Mouse (Mus musculus): ENCODE results near the gene Tmem109.

Tmem109 gene
- long read RNA-seq, experiment 1, transcript Tmem109-201 (4 exons, 2,188 nt), result major isoform, 106 of 122 reads
- long read RNA-seq, experiment 1, partial matches to known transcripts, result 0 of 122 reads
- long read RNA-seq, experiment 1, other reads (novel, unspliced or antisense), result 13 of 122 reads
- long read RNA-seq, experiment 2, transcript Tmem109-201 (4 exons, 2,188 nt), result major isoform, 121 of 140 reads
- long read RNA-seq, experiment 2, partial matches to known transcripts, result 0 of 140 reads
- long read RNA-seq, experiment 2, other reads (novel, unspliced or antisense), result 16 of 140 reads

- intact Hi-C loops (cut with DNase I), result no loop called here
Observed at GRCm38 (mm10) chr19:10881426-10882154, at the start of gene Tmem109. TSS of gene Tmem109 (minus strand) at chr19:10882001.

GRCm38 (mm10) chr19:10930641-10931040 lies 48.8 kb upstream of the Tmem109 start:
- intact Hi-C loops (cut with DNase I), result no loop called here

- intact Hi-C loops (cut with DNase I), result no loop called here
Observed at GRCm38 (mm10) chr19:10926666-10927065, 44.9 kb upstream of the Tmem109 start.

- intact Hi-C loops (cut with DNase I), result no loop called here
Observed at GRCm38 (mm10) chr19:10926123-10926621, 44.4 kb upstream of the Tmem109 start.

GRCm38 (mm10) chr19:10924220-10924619 lies 42.4 kb upstream of the Tmem109 start:
- intact Hi-C loops (cut with DNase I), result no loop called here

- intact Hi-C loops (cut with DNase I), result no loop called here
Observed at GRCm38 (mm10) chr19:10921058-10921457, 39.3 kb upstream of the Tmem109 start.

- intact Hi-C loops (cut with DNase I), result no loop called here
Observed at GRCm38 (mm10) chr19:10920532-10920931, 38.7 kb upstream of the Tmem109 start, which contains the start of gene Zp1. TSS of gene Zp1 (minus strand) at chr19:10920632.

GRCm38 (mm10) chr19:10918321-10918991 lies 36.7 kb upstream of the Tmem109 start:
- intact Hi-C loops (cut with DNase I), result no loop called here

- intact Hi-C loops (cut with DNase I), result no loop called here
Observed at GRCm38 (mm10) chr19:10916506-10916905, 34.7 kb upstream of the Tmem109 start.

GRCm38 (mm10) chr19:10914870-10915269 lies 33.1 kb upstream of the Tmem109 start:
- intact Hi-C loops (cut with DNase I), result no loop called here

GRCm38 (mm10) chr19:10914291-10914690 lies 32.5 kb upstream of the Tmem109 start:
- intact Hi-C loops (cut with DNase I), result no loop called here

- intact Hi-C loops (cut with DNase I), result no loop called here
Observed at GRCm38 (mm10) chr19:10909087-10909721, 27.4 kb upstream of the Tmem109 start.

GRCm38 (mm10) chr19:10907891-10908290 lies 26.1 kb upstream of the Tmem109 start:
- intact Hi-C loops (cut with DNase I), result no loop called here

GRCm38 (mm10) chr19:10905728-10906000 lies 23.9 kb upstream of the Tmem109 start:
- intact Hi-C loops (cut with DNase I), result no loop called here

GRCm38 (mm10) chr19:10904927-10905727 lies 23.3 kb upstream of the Tmem109 start:
- intact Hi-C loops (cut with DNase I), result no loop called here

- intact Hi-C loops (cut with DNase I), result no loop called here
Observed at GRCm38 (mm10) chr19:10904512-10904911, 22.7 kb upstream of the Tmem109 start.

- intact Hi-C loops (cut with DNase I), result no loop called here
Observed at GRCm38 (mm10) chr19:10901046-10901445, 19.2 kb upstream of the Tmem109 start.

GRCm38 (mm10) chr19:10900315-10900714 lies 18.5 kb upstream of the Tmem109 start:
- intact Hi-C loops (cut with DNase I), result no loop called here

- intact Hi-C loops (cut with DNase I), result no loop called here
Observed at GRCm38 (mm10) chr19:10897491-10897890, 15.7 kb upstream of the Tmem109 start.

GRCm38 (mm10) chr19:10896849-10897248 lies 15.0 kb upstream of the Tmem109 start:
- intact Hi-C loops (cut with DNase I), result no loop called here

- intact Hi-C loops (cut with DNase I), result no loop called here
Observed at GRCm38 (mm10) chr19:10895708-10896107, 13.9 kb upstream of the Tmem109 start.
